Mouse (Mus musculus) cortical plate, adult 2 months (tissue): ENCODE measurements around the gene Col18a1.

Experiments used
- CTCF ChIP-seq: fragments of 200-500 bp; IDR thresholded peaks from 2 replicates; pipeline ENCODE4 v1.5.1; 2011; ENCODE audit warnings: mild to moderate bottlenecking, control low read depth, low read length; ENCODE audit not compliant: insufficient read depth; ENCODE audit errors: extremely low read depth
- POLR2A ChIP-seq: fragments of 200-500 bp; IDR thresholded peaks from 2 replicates; pipeline ENCODE4 v1.6.1; 2011; ENCODE audit warnings: mild to moderate bottlenecking, low read length, control low read depth; ENCODE audit not compliant: insufficient read depth; ENCODE audit errors: extremely low read depth

DNA sequence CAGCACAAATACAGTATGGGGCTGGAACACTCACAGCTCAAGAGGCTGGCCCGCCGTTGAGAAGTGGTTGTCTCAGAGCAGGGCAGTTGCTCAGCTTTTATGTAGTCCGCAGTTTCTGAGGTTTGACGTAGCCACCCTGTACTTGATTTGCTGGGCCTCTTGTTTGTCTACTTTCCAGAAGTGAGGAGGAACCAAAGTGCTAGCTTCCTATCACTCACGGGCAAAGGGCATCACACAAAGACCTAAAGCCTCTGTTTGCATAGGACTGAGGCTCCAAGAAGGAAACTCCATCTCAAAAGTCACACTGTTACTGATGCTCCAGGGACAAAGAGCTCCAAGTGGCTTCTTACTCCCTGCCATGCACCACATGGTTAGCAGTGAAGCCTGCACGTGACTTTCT, 4.1 kb upstream of the Col18a1 start:
- TF ChIP-seq POLR2A, result no peak
- TF ChIP-seq CTCF, result no peak
